Mouse (Mus musculus) kidney, adult 2 months (tissue): Measurements from ENCODE around the gene Hivep2. TPM values are rescaled to one million over a fixed set of nuclear protein-coding genes. Genes with fewer than 3 reads are reported as not detected.

Experiments used
- DNase-seq: peaks from one replicate; pipeline ENCODE4 v3.0.0; 2021
- H3K27ac ChIP-seq: fragments of 200-500 bp; 2 replicates; pipeline ENCODE4 v1.5.1; 2012; ENCODE audit warnings: low read depth, low read length, control low read depth, inconsistent platforms; ENCODE audit not compliant: insufficient read depth
- H3K27me3 ChIP-seq: fragments of 200-500 bp; replicated peaks from 2 replicates; pipeline ENCODE4 v1.6.1; 2012; ENCODE audit warnings: mild to moderate bottlenecking, moderate library complexity, low read length, inconsistent platforms; ENCODE audit not compliant: control insufficient read depth, insufficient read depth
- H3K36me3 ChIP-seq: fragments of 200-500 bp; 2 replicates; pipeline ENCODE4 v1.6.1; 2012; ENCODE audit warnings: mild to moderate bottlenecking, moderate library complexity, low read length, inconsistent platforms; ENCODE audit not compliant: control insufficient read depth, insufficient read depth
- H3K4me1 ChIP-seq: fragments of 200-500 bp; 2 replicates; pipeline ENCODE4 v1.6.1; 2011; ENCODE audit warnings: low read length; ENCODE audit not compliant: control insufficient read depth, insufficient read depth
- H3K4me3 ChIP-seq: fragments of 200-500 bp; 2 replicates; pipeline ENCODE4 v1.5.1; 2011; ENCODE audit warnings: mild to moderate bottlenecking, low read depth, low read length, control low read depth; ENCODE audit not compliant: insufficient read depth
- CTCF ChIP-seq: fragments of 200-500 bp; conservative IDR thresholded peaks from 2 replicates; pipeline ENCODE4 v1.5.1; 2011; ENCODE audit warnings: low read depth, mild to moderate bottlenecking, control low read depth, low read length, moderate library complexity, mixed read lengths; ENCODE audit not compliant: insufficient read depth, insufficient read length
- POLR2A ChIP-seq: fragments of 200-500 bp; IDR thresholded peaks from one replicate; pipeline ENCODE4 v1.6.1; 2011; ENCODE audit warnings: low read depth, low read length, control low read depth
- WGBS: fragments of 180-500 bp; shearing (Covaris S2); methylation state at CpG from one replicate; pipeline ENCODE4 v1.1.7; 2018; 5-methylcytosine and 5-hydroxymethylcytosine counted together
- polyA plus RNA-seq: library from polyadenylated mRNA; depleted of rRNA; stranded (reverse); fragments of >200 nt; gene quantifications from 2 replicates; pipeline ENCODE4 v1.2.3, GENCODE M21; 2012

Gene Hivep2
- polyA plus RNA-seq, 1 experiment, result 4.9 TPM

GRCm38 (mm10) chr10:14064759-14065395 is 99.0 kb downstream of the Hivep2 start:
- WGBS, result 79% methylated on average over 15 of the region's 15 CpGs
- H3K4me3 ChIP-seq, result no peak overlapping the region
- H3K4me1 ChIP-seq, result no peaks in the 10 kb centered on the region
- TF ChIP-seq CTCF, result no peak
- peak; percentile 42 for DNase-seq
- no peaks in the 10 kb centered on the region for H3K36me3 ChIP-seq
- H3K27me3 ChIP-seq, result no peaks in the 10 kb centered on the region
- no peak overlapping the region for H3K27ac ChIP-seq

- no peak for DNase-seq
- WGBS, result 87% methylated on average over 4 of the region's 4 CpGs
- no peak for TF ChIP-seq CTCF
- no peak for TF ChIP-seq POLR2A
- no peaks in the 10 kb centered on the region for H3K27me3 ChIP-seq
- H3K4me3 ChIP-seq, result no peak overlapping the region
- H3K36me3 ChIP-seq, result no peaks in the 10 kb centered on the region
- no peak overlapping the region for H3K27ac ChIP-seq
- H3K4me1 ChIP-seq, result no peaks in the 10 kb centered on the region
Observed at GRCm38 (mm10) chr10:14067802-14068201, 101.9 kb downstream of the Hivep2 start.

GRCm38 (mm10) chr10:14070498-14071079 is 104.7 kb downstream of the Hivep2 start:
- 88% methylated on average over 5 of the region's 5 CpGs for WGBS
- Histone ChIP-seq H3K27me3 (no peaks in the 10 kb centered on the region), H3K4me1 (no peaks in the 10 kb centered on the region), H3K4me3 (no peak overlapping the region), H3K27ac (no peak overlapping the region), H3K36me3 (no peaks in the 10 kb centered on the region)
- no peak for DNase-seq
- TF ChIP-seq POLR2A, result no peak
- TF ChIP-seq CTCF, result no peak

- no peak overlapping the region for H3K4me3 ChIP-seq
- H3K36me3 ChIP-seq, result no peaks in the 10 kb centered on the region
- no peaks in the 10 kb centered on the region for H3K27me3 ChIP-seq
- no peak for TF ChIP-seq CTCF
- DNase-seq, result no peak
- 78% methylated on average over 3 of the region's 3 CpGs for WGBS
- no peaks in the 10 kb centered on the region for H3K4me1 ChIP-seq
- H3K27ac ChIP-seq, result no peak overlapping the region
Observed at GRCm38 (mm10) chr10:14072504-14072903, 106.6 kb downstream of the Hivep2 start.

- Histone ChIP-seq H3K27me3 (no peaks in the 10 kb centered on the region), H3K4me1 (no peaks in the 10 kb centered on the region), H3K27ac (no peak overlapping the region), H3K36me3 (no peaks in the 10 kb centered on the region), H3K4me3 (no peak overlapping the region)
- TF ChIP-seq POLR2A (no peak), CTCF (no peak)
- no peak for DNase-seq
- WGBS, result 86% methylated on average over 5 of the region's 5 CpGs
Observed at GRCm38 (mm10) chr10:14075767-14076166, 109.9 kb downstream of the Hivep2 start.

- no peak for DNase-seq
- Histone ChIP-seq H3K4me1 (no peaks in the 10 kb centered on the region), H3K4me3 (no peak overlapping the region), H3K27me3 (no peaks in the 10 kb centered on the region), H3K36me3 (no peaks in the 10 kb centered on the region), H3K27ac (no peak overlapping the region)
- 83% methylated on average over 9 of the region's 9 CpGs for WGBS
- no peak for TF ChIP-seq CTCF
- no peak for TF ChIP-seq POLR2A
Observed at GRCm38 (mm10) chr10:14076880-14077279, 111.0 kb downstream of the Hivep2 start.

- WGBS, result 78% methylated on average over 6 of the region's 6 CpGs
- Histone ChIP-seq H3K27ac (no peak overlapping the region), H3K4me3 (no peak overlapping the region), H3K4me1 (peaks cover 5% of the 10 kb centered on the region; the same call in 1 of the 2 replicates), H3K36me3 (no peaks in the 10 kb centered on the region), H3K27me3 (no peaks in the 10 kb centered on the region)
- DNase-seq, result no peak
- no peak for TF ChIP-seq POLR2A
- TF ChIP-seq CTCF, result no peak
Observed at GRCm38 (mm10) chr10:14080830-14081229, 115.0 kb downstream of the Hivep2 start.
